Mouse (Mus musculus) embryonic facial prominence, embryonic 14.5 days (tissue): ENCODE results near the gene Mtss1l. TPM values are rescaled to one million over a fixed set of nuclear protein-coding genes. Genes with fewer than 3 reads are reported as not detected.
A peak's percentile ranks its signal among the peaks of the same experiment; 100 is the strongest.

Source experiments
- ATAC-seq: fragments of 200-750 bp; cut with Nextera tagmentation; 2 replicates; pipeline ENCODE4 v1.8.0; 2017; ENCODE audit warnings: low read depth, moderate number of reproducible peaks, moderate TSS enrichment
- DNase-seq: peaks from one replicate; pipeline ENCODE4 v3.0.0-alpha.2; 2015; ENCODE audit warnings: low spot score
- H3K27ac ChIP-seq: fragments of 300-500 bp; sonication (generic); replicated peaks from 2 replicates; pipeline ENCODE4 v1.5.1; 2014; ENCODE audit warnings: low read depth, mild to moderate bottlenecking, low read length, moderate library complexity
- H3K27me3 ChIP-seq: fragments of 300-500 bp; sonication (generic); replicated peaks from 2 replicates; pipeline ENCODE4 v1.6.1; 2014; ENCODE audit warnings: low read length; ENCODE audit not compliant: control insufficient read depth, insufficient read depth
- H3K36me3 ChIP-seq: fragments of 300-500 bp; sonication (generic); 2 replicates; pipeline ENCODE4 v1.6.1; 2014; ENCODE audit warnings: low read length, mixed read lengths; ENCODE audit not compliant: control insufficient read depth, insufficient read depth
- H3K4me1 ChIP-seq: fragments of 300-500 bp; sonication (generic); 2 replicates; pipeline ENCODE4 v1.6.1; 2014; ENCODE audit warnings: antibody characterized with exemption, low read length; ENCODE audit not compliant: control insufficient read depth, insufficient read depth
- H3K4me2 ChIP-seq: fragments of 300-500 bp; sonication (generic); 2 replicates; pipeline ENCODE4 v1.6.1; 2014; ENCODE audit warnings: low read depth, mild to moderate bottlenecking, low read length, moderate library complexity, mixed read lengths
- H3K4me3 ChIP-seq: fragments of 300-500 bp; sonication (generic); 2 replicates; pipeline ENCODE4 v1.5.1; 2014; ENCODE audit warnings: low read depth, mild to moderate bottlenecking, low read length
- H3K9ac ChIP-seq: fragments of 300-500 bp; sonication (generic); 2 replicates; pipeline ENCODE4 v1.6.1; 2014; ENCODE audit warnings: low read depth, mild to moderate bottlenecking, low read length, moderate library complexity, mixed read lengths
- H3K9me3 ChIP-seq: fragments of 300-500 bp; sonication (generic); 2 replicates; pipeline ENCODE4 v1.6.1; 2016; ENCODE audit warnings: low read length; ENCODE audit not compliant: control insufficient read depth
- WGBS: fragments of 180-500 bp; shearing (Covaris S2); extraction: QIAGEN DNeasy Blood & Tissue Kit; methylation state at CpG from one replicate; pipeline ENCODE4 v1.1.7; 2014; 5-methylcytosine and 5-hydroxymethylcytosine counted together
- polyA plus RNA-seq: library from polyadenylated mRNA; unstranded; fragments of >200 nt; fragmentation: Nextera tagmentation; extraction: Ambion mirVana; gene quantifications from 2 replicates; pipeline ENCODE4 v1.2.1, GENCODE M21; 2014

Mtss1l gene
- polyA plus RNA-seq, 1 experiment from 2014 or later: 13.8 TPM

- DNase-seq: no peak
- Histone ChIP-seq H3K27me3 (no peaks in the 10 kb centered on the region), H3K36me3 (peaks cover 99% of the 10 kb centered on the region), H3K27ac (no peak overlapping the region), H3K9ac (no peak overlapping the region), H3K4me2 (no peak overlapping the region), H3K4me3 (no peak overlapping the region), H3K4me1 (no peaks in the 10 kb centered on the region), H3K9me3 (no peaks in the 10 kb centered on the region)
- WGBS: 88% methylated on average over 8 of the region's 8 CpGs
- no peak for ATAC-seq
These were observed 11.8 kb downstream of the Mtss1l start for GRCm38 (mm10) chr8:110733036-110733435.

- H3K36me3 ChIP-seq: peaks cover 75% of the 10 kb centered on the region
- WGBS: 96% methylated on average over 25 of the region's 35 CpGs
- no peak for DNase-seq
- ATAC-seq: no peak
- H3K4me1 ChIP-seq: no peaks in the 10 kb centered on the region
- no peak overlapping the region for H3K4me2 ChIP-seq
- H3K9me3 ChIP-seq: no peaks in the 10 kb centered on the region
- no peak overlapping the region for H3K9ac ChIP-seq
- H3K27me3 ChIP-seq: no peaks in the 10 kb centered on the region
- H3K4me3 ChIP-seq: no peak overlapping the region
- H3K27ac ChIP-seq: no peak overlapping the region
These were observed 17.4 kb downstream of the Mtss1l start for GRCm38 (mm10) chr8:110738591-110739195.

DNA sequence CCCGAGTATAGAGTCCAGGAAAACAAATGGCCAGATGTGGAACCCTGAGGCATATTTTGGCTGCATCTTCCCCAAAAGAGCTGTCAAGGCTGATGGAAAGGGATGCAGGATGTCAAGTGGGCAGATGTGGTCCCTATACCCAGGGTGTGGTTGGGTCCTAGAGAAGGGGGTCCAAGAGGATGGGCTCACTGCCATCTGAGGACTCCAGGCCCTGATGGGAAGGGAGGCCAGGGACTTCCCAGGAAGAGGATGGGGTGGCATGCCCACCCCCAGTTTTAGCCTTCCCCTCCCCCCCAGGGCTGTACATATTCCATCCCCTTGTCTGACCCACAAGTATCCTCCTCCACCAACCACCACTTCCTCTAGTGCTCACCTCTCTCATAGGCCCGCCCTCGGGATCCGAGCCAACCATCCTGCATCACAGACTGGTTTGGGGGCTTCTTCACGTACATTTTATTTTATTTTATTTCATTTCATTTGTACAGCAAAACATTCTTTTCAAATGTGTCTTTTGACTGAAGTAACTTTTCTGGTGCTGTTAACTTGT, 19.4 kb downstream of the Mtss1l start:
- Histone ChIP-seq H3K4me2 (no peak overlapping the region), H3K9me3 (no peaks in the 10 kb centered on the region), H3K27ac (no peak overlapping the region), H3K4me1 (no peaks in the 10 kb centered on the region), H3K36me3 (peaks cover 55% of the 10 kb centered on the region), H3K9ac (no peak overlapping the region), H3K4me3 (no peak overlapping the region), H3K27me3 (no peaks in the 10 kb centered on the region)
- ATAC-seq: no peak
- DNase-seq: no peak
- WGBS: 86% methylated on average over 5 of the region's 5 CpGs

DNA sequence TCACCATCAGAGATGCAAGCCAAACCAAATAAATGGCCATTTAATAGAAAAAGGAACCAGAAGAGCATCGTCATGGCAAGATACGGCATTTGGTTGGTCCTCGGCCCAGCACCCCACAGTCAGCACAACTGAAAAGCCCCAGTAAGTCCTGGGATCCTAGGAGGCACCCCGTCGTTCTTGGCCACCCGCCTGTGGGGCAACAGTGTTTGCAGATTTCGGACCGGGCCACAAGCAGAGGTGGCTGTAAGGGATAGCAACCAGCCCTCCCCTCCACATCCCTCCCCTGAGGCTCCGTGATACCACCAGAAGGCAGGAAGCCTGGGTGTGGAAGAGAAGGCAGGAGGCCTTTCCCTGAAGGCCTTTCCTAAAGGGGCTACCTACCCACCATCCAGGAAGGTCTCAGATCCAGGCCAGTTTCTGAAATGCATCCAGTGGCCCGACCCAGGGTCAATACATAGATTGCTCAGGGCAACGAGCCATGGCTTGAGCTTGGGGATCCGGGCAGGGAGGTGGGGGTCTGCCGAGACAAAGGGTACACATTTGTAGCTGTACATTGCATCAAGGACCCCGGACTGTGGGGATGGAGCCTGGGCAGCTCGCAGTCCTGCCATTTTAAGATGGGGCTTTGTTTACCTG, 20.7 kb downstream of the Mtss1l start:
- ATAC-seq (no peak), DNase-seq (no peak)
- Histone ChIP-seq H3K4me2 (no peak overlapping the region), H3K36me3 (peaks cover 44% of the 10 kb centered on the region), H3K27me3 (no peaks in the 10 kb centered on the region), H3K4me3 (no peak overlapping the region), H3K4me1 (no peaks in the 10 kb centered on the region), H3K27ac (no peak overlapping the region), H3K9me3 (no peaks in the 10 kb centered on the region), H3K9ac (no peak overlapping the region)
- WGBS: 78% methylated on average over 15 of the region's 15 CpGs

DNA sequence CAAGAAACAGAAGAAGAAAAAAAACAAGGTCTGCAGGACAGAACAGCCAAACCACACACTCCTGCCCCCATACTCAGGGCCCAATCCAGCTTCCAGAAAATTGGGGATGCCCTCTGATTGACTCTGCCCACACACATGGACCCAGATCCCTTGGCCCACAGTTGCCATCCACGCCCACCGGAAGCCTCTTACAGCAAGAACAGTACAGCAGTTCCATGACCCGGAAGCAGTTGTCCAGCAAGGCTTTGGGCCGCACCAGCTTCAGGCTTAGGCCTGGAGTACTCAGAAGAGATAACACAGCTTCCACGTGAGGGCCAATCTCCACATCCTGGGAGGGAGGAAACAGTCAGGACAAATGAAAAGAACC, 21.2 kb downstream of the Mtss1l start:
- Histone ChIP-seq H3K9me3 (no peaks in the 10 kb centered on the region), H3K4me2 (no peak overlapping the region), H3K27ac (no peak overlapping the region), H3K27me3 (no peaks in the 10 kb centered on the region), H3K4me3 (no peak overlapping the region), H3K4me1 (no peaks in the 10 kb centered on the region), H3K9ac (no peak overlapping the region), H3K36me3 (peaks cover 39% of the 10 kb centered on the region)
- WGBS: 84% methylated on average over 5 of the region's 5 CpGs
- ATAC-seq: no peak
- DNase-seq: no peak

- Histone ChIP-seq H3K4me3 (no peak overlapping the region), H3K27ac (no peak overlapping the region), H3K27me3 (no peaks in the 10 kb centered on the region), H3K36me3 (peaks cover 11% of the 10 kb centered on the region; the same call in 1 of the 2 replicates), H3K9ac (no peak overlapping the region), H3K4me1 (no peaks in the 10 kb centered on the region), H3K4me2 (no peak overlapping the region), H3K9me3 (no peaks in the 10 kb centered on the region)
- ATAC-seq: no peak
- 93% methylated on average over 10 of the region's 10 CpGs for WGBS
- no peak for DNase-seq
These were observed 23.9 kb downstream of the Mtss1l start for GRCm38 (mm10) chr8:110745162-110745561.

DNA sequence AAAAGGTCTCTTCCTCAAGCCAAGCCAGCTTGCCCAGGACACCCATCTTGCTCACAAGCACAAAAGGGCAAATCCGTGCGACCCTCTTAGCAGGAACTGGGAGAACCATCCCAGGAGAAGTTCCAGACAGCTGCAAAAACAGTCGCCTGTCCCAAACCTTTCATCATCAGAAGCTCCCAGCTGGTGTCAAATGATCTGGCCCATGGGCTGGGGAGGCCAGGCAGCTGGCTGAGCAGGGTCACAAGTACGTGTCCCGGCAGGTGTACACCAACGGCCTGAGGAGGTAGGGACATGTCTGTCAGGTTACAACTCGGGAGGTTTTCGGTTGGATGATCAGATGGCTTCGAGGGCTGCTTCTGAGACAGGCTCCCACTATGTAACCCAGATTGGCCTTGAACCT, 25.4 kb downstream of the Mtss1l start:
- H3K36me3 ChIP-seq: peaks cover 3% of the 10 kb centered on the region; the same call in 1 of the 2 replicates
- ATAC-seq (no peak), DNase-seq (no peak)
- no peak overlapping the region for H3K4me3 ChIP-seq
- no peaks in the 10 kb centered on the region for H3K27me3 ChIP-seq
- H3K27ac ChIP-seq: no peak overlapping the region
- no peaks in the 10 kb centered on the region for H3K9me3 ChIP-seq
- no peak overlapping the region for H3K9ac ChIP-seq
- no peak overlapping the region for H3K4me2 ChIP-seq
- 44% methylated on average over 9 of the region's 9 CpGs for WGBS
- no peaks in the 10 kb centered on the region for H3K4me1 ChIP-seq

DNA sequence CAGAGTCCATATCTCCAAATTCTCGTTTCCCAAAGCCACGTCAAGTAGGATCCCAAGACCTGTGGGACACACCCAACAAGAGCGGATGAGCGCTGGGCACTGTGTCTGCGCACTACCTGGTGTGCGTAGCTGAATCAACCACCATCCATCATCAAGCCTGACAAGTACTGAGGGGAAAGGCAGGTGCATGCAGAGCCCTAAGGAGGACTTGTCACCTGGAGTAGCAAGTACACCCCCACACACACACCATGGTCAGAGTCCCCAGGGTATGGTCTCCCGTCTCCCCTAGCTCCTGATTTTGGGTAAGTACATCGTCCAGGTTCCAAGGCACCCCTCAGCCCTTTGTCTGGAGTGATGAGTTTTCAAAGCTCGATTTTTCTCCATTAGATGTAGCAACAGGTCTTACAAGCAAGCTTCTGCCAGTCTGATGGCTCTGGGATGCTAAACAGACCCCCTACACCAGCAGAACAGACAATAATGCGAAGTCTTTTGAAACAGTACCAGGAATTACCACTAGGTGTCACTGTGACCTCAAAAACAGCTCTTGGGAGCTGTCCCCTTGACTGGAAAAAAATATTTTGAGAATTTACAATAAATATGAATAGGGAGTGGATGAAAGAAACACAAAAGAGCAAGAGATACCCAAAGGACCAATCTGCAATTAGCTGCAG, 28.4 kb downstream of the Mtss1l start:
- no peaks in the 10 kb centered on the region for H3K36me3 ChIP-seq
- DNase-seq (peak; percentile 69), ATAC-seq (peak; percentile 16; the same call in 1 of the 2 replicates)
- no peak overlapping the region for H3K27ac ChIP-seq
- H3K9me3 ChIP-seq: no peaks in the 10 kb centered on the region
- 58% methylated on average over 10 of the region's 10 CpGs for WGBS
- no peak overlapping the region for H3K9ac ChIP-seq
- no peak overlapping the region for H3K4me2 ChIP-seq
- no peaks in the 10 kb centered on the region for H3K4me1 ChIP-seq
- H3K27me3 ChIP-seq: no peaks in the 10 kb centered on the region
- no peak overlapping the region for H3K4me3 ChIP-seq
